Mouse (Mus musculus) spleen, adult 2 months (tissue): ENCODE data around the gene Dnase1l2. TPM values are rescaled to one million over a fixed set of nuclear protein-coding genes. Genes with fewer than 3 reads are reported as not detected.

Experiments used
- DNase-seq, 2 experiments: peaks; one replicate each; pipeline versions ENCODE4 v3.0.0 to v3.0.0-alpha.2; 2012 to 2021; ENCODE audit warnings: low spot score in 2 of 2, low read depth in 1 of 2
- H3K27ac ChIP-seq: fragments of 200-500 bp; 2 replicates; pipeline ENCODE4 v1.5.1; 2012; ENCODE audit warnings: low read length, inconsistent platforms; ENCODE audit not compliant: insufficient read depth
- H3K27me3 ChIP-seq: fragments of 200-500 bp; 2 replicates; pipeline ENCODE4 v1.6.1; 2012; ENCODE audit warnings: mild to moderate bottlenecking, moderate library complexity, low read length, inconsistent platforms; ENCODE audit not compliant: control insufficient read depth, insufficient read depth
- H3K36me3 ChIP-seq: fragments of 200-500 bp; 2 replicates; pipeline ENCODE4 v1.6.1; 2012; ENCODE audit warnings: mild to moderate bottlenecking, low read length, inconsistent platforms; ENCODE audit not compliant: control insufficient read depth, insufficient read depth
- H3K4me1 ChIP-seq: fragments of 200-500 bp; 2 replicates; pipeline ENCODE4 v1.6.1; 2011; ENCODE audit warnings: inconsistent platforms; ENCODE audit not compliant: control insufficient read depth, insufficient read depth, insufficient read length
- H3K4me3 ChIP-seq: fragments of 200-500 bp; 2 replicates; pipeline ENCODE4 v1.5.1; 2011; ENCODE audit warnings: mild to moderate bottlenecking, inconsistent platforms; ENCODE audit not compliant: insufficient read depth, insufficient read length; ENCODE audit errors: extremely low read depth
- CTCF ChIP-seq: fragments of 200-500 bp; IDR thresholded peaks from 2 replicates; pipeline ENCODE4 v1.5.1; 2011; ENCODE audit warnings: mild to moderate bottlenecking, inconsistent platforms; ENCODE audit not compliant: insufficient read depth, insufficient read length, insufficient replicate concordance; ENCODE audit errors: extremely low read depth
- POLR2A ChIP-seq: fragments of 200-500 bp; IDR thresholded peaks from 2 replicates; pipeline ENCODE4 v1.6.1; 2011; ENCODE audit warnings: low read depth, low read length, inconsistent platforms
- WGBS: fragments of 180-500 bp; shearing (Covaris S2); methylation state at CpG from one replicate; pipeline ENCODE4 v1.1.7; 2018; 5-methylcytosine and 5-hydroxymethylcytosine counted together
- polyA plus RNA-seq: library from polyadenylated mRNA; depleted of rRNA; stranded (reverse); fragments of >200 nt; gene quantifications from 2 replicates; pipeline ENCODE4 v1.2.3, GENCODE M21; 2012; rRNA removed

Gene Dnase1l2
- 7.8 and 8.6 TPM in 2 replicates for polyA plus RNA-seq

- TF ChIP-seq POLR2A = no peak
- no peak for TF ChIP-seq CTCF
Observed at GRCm38 (mm10) chr17:24442632-24443155, at the start of gene Dnase1l2. Gene Dnase1l2 (minus strand): TSS chr17:24443105.

GRCm38 (mm10) chr17:24490399-24490798 lies 47.5 kb upstream of the Dnase1l2 start:
- 94% methylated on average over 4 of the region's 4 CpGs for WGBS
- no peak for DNase-seq
- TF ChIP-seq CTCF (no peak), POLR2A (no peak)
- Histone ChIP-seq H3K27ac (no peak overlapping the region), H3K4me3 (no peak overlapping the region), H3K27me3 (peaks cover 20% of the 10 kb centered on the region), H3K36me3 (no peaks in the 10 kb centered on the region), H3K4me1 (peaks cover 10% of the 10 kb centered on the region; the same call in 1 of the 2 replicates)

More at GRCm38 (mm10) chr17:24442632-24443155, at the start of gene Dnase1l2:
- Histone ChIP-seq H3K27me3 (no peaks in the 10 kb centered on the region), H3K27ac (no peak within 1 kb of the TSS), H3K4me1 (no peaks in the 10 kb centered on the region), H3K36me3 (peaks cover 48% of the 10 kb centered on the region), H3K4me3 (no peak within 1 kb of the TSS)
- WGBS = 81% methylated on average over 7 of the region's 7 CpGs
- DNase-seq = no peak

GRCm38 (mm10) chr17:24489265-24490030 lies 46.5 kb upstream of the Dnase1l2 start:
- no peak for DNase-seq
- H3K27ac ChIP-seq = no peak overlapping the region
- WGBS = 50% methylated on average over 19 of the region's 19 CpGs
- TF ChIP-seq POLR2A = no peak
- no peak for TF ChIP-seq CTCF
- peaks cover 20% of the 10 kb centered on the region for H3K27me3 ChIP-seq
- H3K4me1 ChIP-seq = peaks cover 10% of the 10 kb centered on the region; the same call in 1 of the 2 replicates
- H3K36me3 ChIP-seq = no peaks in the 10 kb centered on the region
- H3K4me3 ChIP-seq = peak overlapping the region; percentile 56; the same call in 1 of the 2 replicates

- H3K4me3 ChIP-seq = peak overlapping the region; percentile 56
- no peaks in the 10 kb centered on the region for H3K36me3 ChIP-seq
- no peak for DNase-seq
- H3K27ac ChIP-seq = no peak overlapping the region
- TF ChIP-seq CTCF = no peak
- no peak for TF ChIP-seq POLR2A
- H3K27me3 ChIP-seq = peaks cover 20% of the 10 kb centered on the region
- H3K4me1 ChIP-seq = peaks cover 10% of the 10 kb centered on the region; the same call in 1 of the 2 replicates
- WGBS = 1% methylated on average over 73 of the region's 81 CpGs
Observed at GRCm38 (mm10) chr17:24488662-24489264, 45.9 kb upstream of the Dnase1l2 start.

GRCm38 (mm10) chr17:24488186-24488661 lies 45.3 kb upstream of the Dnase1l2 start, which contains the start of gene Caskin1:
Gene Caskin1 (plus strand): TSS chr17:24488601.
- Histone ChIP-seq H3K27me3 (peaks cover 20% of the 10 kb centered on the region), H3K4me1 (peaks cover 10% of the 10 kb centered on the region; the same call in 1 of the 2 replicates), H3K36me3 (no peaks in the 10 kb centered on the region), H3K27ac (no peak within 1 kb of the TSS), H3K4me3 (peak within 1 kb of the TSS; percentile 56)
- no peak for DNase-seq
- TF ChIP-seq POLR2A (no peak), CTCF (no peak)
- 3% methylated on average over 41 of the region's 45 CpGs for WGBS

- H3K4me3 ChIP-seq = no peak overlapping the region
- peaks cover 20% of the 10 kb centered on the region for H3K27me3 ChIP-seq
- H3K27ac ChIP-seq = no peak overlapping the region
- no peaks in the 10 kb centered on the region for H3K36me3 ChIP-seq
- TF ChIP-seq POLR2A (no peak), CTCF (no peak)
- peaks cover 10% of the 10 kb centered on the region; the same call in 1 of the 2 replicates for H3K4me1 ChIP-seq
- WGBS = 57% methylated on average over 11 of the region's 11 CpGs
- DNase-seq = no peak
Observed at GRCm38 (mm10) chr17:24485090-24485860, 42.4 kb upstream of the Dnase1l2 start.
